Mouse (Mus musculus) erythroblast, embryonic 14.5 days (primary cell): ENCODE measurements around the gene Glmp. TPM values are rescaled to one million over a fixed set of nuclear protein-coding genes. Genes with fewer than 3 reads are reported as not detected.
"Not testable (repeated sequence)": the region's sequence is repeated elsewhere in the genome, so short reads cannot be mapped to it uniquely, and the experiment has no call there.

Source experiments
- H3K27me3 ChIP-seq: 2 replicates; pipeline ENCODE4 v1.6.1; 2012; ENCODE audit warnings: inconsistent platforms; ENCODE audit not compliant: control insufficient read depth
- H3K36me3 ChIP-seq: 2 replicates; pipeline ENCODE4 v1.6.1; 2012; ENCODE audit warnings: mild to moderate bottlenecking, inconsistent platforms; ENCODE audit not compliant: control insufficient read depth
- H3K4me1 ChIP-seq: 2 replicates; pipeline ENCODE4 v1.6.1; 2012; ENCODE audit warnings: inconsistent platforms; ENCODE audit not compliant: control insufficient read depth
- H3K4me3 ChIP-seq: replicated peaks from 2 replicates; pipeline ENCODE3; 2012; ENCODE audit warnings: moderate library complexity, mild to moderate bottlenecking, inconsistent platforms
- H3K9me3 ChIP-seq: 2 replicates; pipeline ENCODE4 v1.6.1; 2012; ENCODE audit warnings: low read length, inconsistent platforms, mixed read lengths; ENCODE audit not compliant: control insufficient read depth
- polyA plus RNA-seq: library from polyadenylated mRNA; stranded (reverse); fragments of >175 nt; gene quantifications from 2 replicates; pipeline ENCODE4 v1.2.3, GENCODE M21; 2012

Gene Glmp
- polyA plus RNA-seq, 1 experiment, result 4.4 TPM

DNA sequence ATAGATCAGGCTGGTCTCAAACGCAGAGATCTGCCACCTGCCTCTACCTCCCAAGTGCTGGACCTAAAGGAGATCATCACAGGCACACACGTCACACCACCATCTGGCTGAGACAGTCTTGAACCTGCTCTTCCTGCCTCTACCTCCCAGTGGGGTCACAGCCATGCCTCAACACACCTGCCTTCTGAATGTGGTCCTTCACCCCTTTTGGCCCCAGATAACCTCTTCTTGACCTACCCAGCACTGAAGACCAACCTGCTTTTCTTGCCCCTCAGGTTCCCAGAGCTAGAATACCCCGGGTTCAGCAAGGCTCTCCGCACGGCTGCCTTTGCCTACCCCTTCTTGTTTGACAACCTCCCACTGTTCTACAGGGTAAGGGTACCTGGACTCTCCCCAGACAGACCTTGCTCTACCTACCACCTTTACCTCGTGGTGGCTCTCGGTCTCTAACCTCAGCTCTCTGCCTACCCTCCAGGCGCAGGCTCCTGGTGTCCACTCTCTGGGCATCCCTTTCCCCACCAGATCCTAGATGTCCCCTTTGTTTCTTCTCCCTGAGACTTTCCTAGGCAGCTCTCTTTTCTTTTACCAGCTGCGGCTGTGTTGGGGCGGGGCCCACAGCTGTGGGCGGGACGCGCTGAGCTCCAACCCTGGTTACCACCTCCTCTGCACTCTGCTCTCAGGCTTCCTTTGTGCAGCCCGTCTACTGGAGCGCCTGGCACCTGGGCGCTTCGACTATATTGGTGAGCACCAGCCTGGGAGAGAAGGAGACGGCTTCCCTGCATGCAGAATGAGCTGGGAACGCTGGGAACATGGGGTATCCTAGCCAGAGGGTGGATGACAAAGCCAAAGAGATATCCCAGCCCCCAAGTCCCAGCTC lies 51.2 kb downstream of the Glmp start:
- Histone ChIP-seq H3K27me3 (peaks cover 12% of the 10 kb centered on the region), H3K4me1 (peaks cover 10% of the 10 kb centered on the region)
- H3K36me3 ChIP-seq, H3K9me3 ChIP-seq, H3K4me3 ChIP-seq: not testable (repeated sequence)

DNA sequence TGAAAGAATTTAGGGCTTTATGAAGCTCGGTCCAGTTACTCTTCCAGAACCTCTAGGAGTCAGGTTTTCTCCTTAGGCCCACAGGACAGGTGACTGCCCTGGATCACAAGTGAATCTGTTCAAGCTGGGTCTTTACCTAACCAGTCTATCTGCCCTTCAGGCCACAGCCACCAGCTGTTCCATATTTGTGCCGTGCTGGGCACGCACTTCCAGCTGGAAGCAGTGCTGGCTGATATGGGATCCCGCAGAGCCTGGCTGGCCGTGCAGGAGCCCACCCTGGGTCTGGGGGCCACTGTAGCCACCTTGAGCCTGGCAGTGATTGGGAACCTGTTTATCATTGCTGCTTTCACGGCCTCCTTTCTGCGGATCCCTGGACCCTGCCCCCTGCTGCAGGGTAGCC lies 51.8 kb downstream of the Glmp start:
- Histone ChIP-seq H3K27me3 (peaks cover 14% of the 10 kb centered on the region), H3K4me1 (peaks cover 14% of the 10 kb centered on the region)
- not testable (repeated sequence) for H3K36me3 ChIP-seq, H3K9me3 ChIP-seq, H3K4me3 ChIP-seq

- H3K36me3 ChIP-seq, H3K4me3 ChIP-seq, H3K9me3 ChIP-seq: not testable (repeated sequence)
- Histone ChIP-seq H3K27me3 (peaks cover 12% of the 10 kb centered on the region), H3K4me1 (peaks cover 17% of the 10 kb centered on the region)
Observed at GRCm38 (mm10) chr3:88378599-88378998, 53.8 kb downstream of the Glmp start, which contains the start of gene Bglap2. TSS of gene Bglap2 (minus strand) at chr3:88378699.

Other genes starting within 250 kb of the Glmp start
- gene Ttc24, start 246.7 kb upstream of the Glmp start, polyA plus RNA-seq, result not detected in 2 replicates
- gene Iqgap3, start 243.1 kb upstream of the Glmp start, polyA plus RNA-seq, result 1.6 and 3.1 TPM in 2 replicates
- 2.6 and 3.4 TPM in 2 replicates for gene Mef2d, start 182.7 kb upstream of the Glmp start, polyA plus RNA-seq
- gene Rhbg, start 70.3 kb upstream of the Glmp start, polyA plus RNA-seq, result not detected in 2 replicates
- gene Gm38392, start 37.8 kb upstream of the Glmp start, polyA plus RNA-seq, result not detected in 2 replicates
- 0.08 and 0.12 TPM in 2 replicates for gene Tsacc, start 28.0 kb upstream of the Glmp start, polyA plus RNA-seq
- gene Cct3, start 27.9 kb upstream of the Glmp start, polyA plus RNA-seq, result 1.6 and 3.8 TPM in 2 replicates
- 0.09 and 0.25 TPM in 2 replicates for gene Tmem79, start 11.1 kb downstream of the Glmp start, polyA plus RNA-seq
- 16.0 and 20.1 TPM in 2 replicates for gene Smg5, start 11.2 kb downstream of the Glmp start, polyA plus RNA-seq
- gene Paqr6, start 39.6 kb downstream of the Glmp start, polyA plus RNA-seq, result 1.8 and 3.4 TPM in 2 replicates
- gene Bglap3, start 47.7 kb downstream of the Glmp start, polyA plus RNA-seq, result not detected in 2 replicates
- gene Bglap2, start 53.7 kb downstream of the Glmp start, polyA plus RNA-seq, result not detected in 2 replicates
- not detected in 2 replicates for gene Bglap, start 59.4 kb downstream of the Glmp start, polyA plus RNA-seq
- gene Pmf1, start 85.3 kb downstream of the Glmp start, polyA plus RNA-seq, result 40.0 and 42.2 TPM in 2 replicates
- 1.1 and 1.2 TPM in 2 replicates for gene Slc25a44, start 100.1 kb downstream of the Glmp start, polyA plus RNA-seq
- 0.11 and 0.12 TPM in 2 replicates for gene Sema4a, start 136.2 kb downstream of the Glmp start, polyA plus RNA-seq
- 137 and 158 TPM in 2 replicates for gene Lmna, start 184.9 kb downstream of the Glmp start, polyA plus RNA-seq
- 0.01 and 0.02 TPM in 2 replicates for gene Mex3a, start 207.4 kb downstream of the Glmp start, polyA plus RNA-seq
- not detected in 2 replicates for gene Rab25, start 223.3 kb downstream of the Glmp start, polyA plus RNA-seq
- gene Lamtor2, start 228.1 kb downstream of the Glmp start, polyA plus RNA-seq, result 7.4 and 12.2 TPM in 2 replicates
- gene Ubqln4, start 228.7 kb downstream of the Glmp start, polyA plus RNA-seq, result 2.6 and 3.1 TPM in 2 replicates